Mouse (Mus musculus) hindbrain, embryonic 11.5 days (tissue): ENCODE measurements around the gene Ms4a2. TPM values are rescaled to one million over a fixed set of nuclear protein-coding genes. Genes with fewer than 3 reads are reported as not detected.

Experiments
- ATAC-seq: fragments of 200-750 bp; cut with Nextera tagmentation; 2 replicates; pipeline ENCODE4 v1.8.0; 2017; ENCODE audit warnings: mild to moderate bottlenecking, moderate TSS enrichment, moderate library complexity; ENCODE audit not compliant: low FRiP score
- DNase-seq: peaks from one replicate; pipeline ENCODE4 v3.0.0-alpha.2; 2015; ENCODE audit warnings: low spot score
- H3K27ac ChIP-seq: fragments of 300-500 bp; sonication (generic); 2 replicates; pipeline ENCODE4 v1.5.1; 2014; ENCODE audit warnings: mild to moderate bottlenecking, low read depth, low read length
- H3K27me3 ChIP-seq: fragments of 300-500 bp; sonication (generic); 2 replicates; pipeline ENCODE4 v1.6.1; 2014; ENCODE audit warnings: mild to moderate bottlenecking, low read length, moderate library complexity, mixed read lengths; ENCODE audit not compliant: control insufficient read depth, insufficient read depth
- H3K36me3 ChIP-seq: fragments of 300-500 bp; sonication (generic); 2 replicates; pipeline ENCODE4 v1.6.1; 2014; ENCODE audit warnings: mild to moderate bottlenecking, low read length, moderate library complexity, mixed read lengths; ENCODE audit not compliant: control insufficient read depth, insufficient read depth
- H3K4me1 ChIP-seq: fragments of 300-500 bp; sonication (generic); replicated peaks from 2 replicates; pipeline ENCODE4 v1.6.1; 2014; ENCODE audit warnings: low read length, mixed read lengths; ENCODE audit not compliant: control insufficient read depth, insufficient read depth
- H3K4me2 ChIP-seq: fragments of 300-500 bp; sonication (generic); replicated peaks from 2 replicates; pipeline ENCODE4 v1.6.1; 2014; ENCODE audit warnings: mild to moderate bottlenecking, low read depth, low read length
- H3K4me3 ChIP-seq: fragments of 300-500 bp; sonication (generic); 2 replicates; pipeline ENCODE4 v1.5.1; 2014; ENCODE audit warnings: low read depth, low read length
- H3K9ac ChIP-seq: fragments of 300-500 bp; sonication (generic); 2 replicates; pipeline ENCODE4 v1.6.1; 2014; ENCODE audit warnings: low read depth, low read length
- H3K9me3 ChIP-seq: fragments of 300-500 bp; sonication (generic); 2 replicates; pipeline ENCODE4 v1.6.1; 2016; ENCODE audit warnings: low read length; ENCODE audit not compliant: control insufficient read depth
- whole genome bisulfite sequencing: fragments of 180-500 bp; shearing (Covaris S2); extraction: QIAGEN DNeasy Blood & Tissue Kit; methylation state at CpG from one replicate; pipeline ENCODE4 v1.1.7; 2014; 5-methylcytosine and 5-hydroxymethylcytosine counted together
- polyA plus RNA-seq: library from polyadenylated mRNA; unstranded; fragments of >200 nt; fragmentation: Nextera tagmentation; extraction: Ambion mirVana; gene quantifications from 2 replicates; pipeline ENCODE4 v1.2.1, GENCODE M21; 2014

The Ms4a2 gene
- polyA plus RNA-seq, 1 experiment from 2014 or later, result not detected

DNA sequence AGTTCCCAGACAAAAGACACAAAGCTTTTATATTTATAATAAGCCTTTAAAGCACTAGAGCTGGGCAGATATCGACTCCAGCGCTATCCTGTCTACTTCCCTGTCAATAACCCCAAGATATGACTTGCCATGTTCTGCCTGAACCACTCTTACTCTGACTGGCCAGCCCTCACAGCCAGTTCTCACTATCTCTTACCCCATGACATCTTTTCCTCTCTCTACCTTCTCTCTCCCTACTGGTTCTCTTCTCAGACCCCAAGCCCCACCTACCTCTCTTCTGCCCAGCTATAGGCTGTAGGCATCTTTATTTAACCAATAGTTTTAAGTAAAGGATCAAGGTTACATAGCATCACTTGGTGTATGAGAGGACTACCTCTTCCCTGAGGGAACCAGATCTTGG lies 10.8 kb upstream of the Ms4a2 start:
- no peak overlapping the region for H3K9ac ChIP-seq
- H3K27me3 ChIP-seq, result no peaks in the 10 kb centered on the region
- no peak overlapping the region for H3K27ac ChIP-seq
- no peaks in the 10 kb centered on the region for H3K4me1 ChIP-seq
- H3K36me3 ChIP-seq, result no peaks in the 10 kb centered on the region
- no peaks in the 10 kb centered on the region for H3K9me3 ChIP-seq
- ATAC-seq, result no peak
- H3K4me3 ChIP-seq, result no peak overlapping the region
- no peak overlapping the region for H3K4me2 ChIP-seq
- WGBS, result 80% methylated on average over 2 of the region's 2 CpGs
- no peak for DNase-seq

- no peak for ATAC-seq
- no peaks in the 10 kb centered on the region for H3K27me3 ChIP-seq
- no peak overlapping the region for H3K9ac ChIP-seq
- no peak overlapping the region for H3K4me3 ChIP-seq
- H3K27ac ChIP-seq, result no peak overlapping the region
- DNase-seq, result no peak
- H3K36me3 ChIP-seq, result no peaks in the 10 kb centered on the region
- no peaks in the 10 kb centered on the region for H3K9me3 ChIP-seq
- no peaks in the 10 kb centered on the region for H3K4me1 ChIP-seq
- no peak overlapping the region for H3K4me2 ChIP-seq
- 86% methylated on average over 1 of the region's 1 CpGs for WGBS
Measured at GRCm38 (mm10) chr19:11633732-11634131, 10.2 kb upstream of the Ms4a2 start.

- Histone ChIP-seq H3K4me3 (no peak overlapping the region), H3K36me3 (no peaks in the 10 kb centered on the region), H3K27ac (no peak overlapping the region), H3K4me1 (no peaks in the 10 kb centered on the region), H3K4me2 (no peak overlapping the region), H3K9me3 (no peaks in the 10 kb centered on the region), H3K9ac (no peak overlapping the region), H3K27me3 (no peaks in the 10 kb centered on the region)
- no peak for ATAC-seq
- DNase-seq, result no peak
- 73% methylated on average over 5 of the region's 5 CpGs for WGBS
Measured at GRCm38 (mm10) chr19:11625231-11625630, 1.7 kb upstream of the Ms4a2 start.

- Histone ChIP-seq H3K4me1 (no peaks in the 10 kb centered on the region), H3K4me2 (no peak overlapping the region), H3K36me3 (no peaks in the 10 kb centered on the region), H3K9ac (no peak overlapping the region), H3K9me3 (no peaks in the 10 kb centered on the region), H3K4me3 (no peak overlapping the region), H3K27me3 (no peaks in the 10 kb centered on the region), H3K27ac (no peak overlapping the region)
- DNase-seq, result no peak
- no peak for ATAC-seq
Measured at GRCm38 (mm10) chr19:11624800-11625199, 1.3 kb upstream of the Ms4a2 start.

GRCm38 (mm10) chr19:11617983-11618382 lies 5.5 kb downstream of the Ms4a2 start:
- Histone ChIP-seq H3K4me2 (no peak overlapping the region), H3K9me3 (no peaks in the 10 kb centered on the region), H3K9ac (no peak overlapping the region), H3K36me3 (no peaks in the 10 kb centered on the region), H3K27me3 (no peaks in the 10 kb centered on the region), H3K4me1 (no peaks in the 10 kb centered on the region), H3K4me3 (no peak overlapping the region), H3K27ac (no peak overlapping the region)
- ATAC-seq (no peak), DNase-seq (no peak)

GRCm38 (mm10) chr19:11614805-11615204 lies 8.7 kb downstream of the Ms4a2 start:
- 76% methylated on average over 2 of the region's 2 CpGs for WGBS
- Histone ChIP-seq H3K9me3 (no peaks in the 10 kb centered on the region), H3K4me2 (no peak overlapping the region), H3K36me3 (no peaks in the 10 kb centered on the region), H3K4me3 (no peak overlapping the region), H3K9ac (no peak overlapping the region), H3K27me3 (no peaks in the 10 kb centered on the region), H3K4me1 (no peaks in the 10 kb centered on the region), H3K27ac (no peak overlapping the region)
- no peak for ATAC-seq
- no peak for DNase-seq

GRCm38 (mm10) chr19:11613776-11614443 lies 9.6 kb downstream of the Ms4a2 start:
- ATAC-seq, result no peak
- Histone ChIP-seq H3K4me1 (no peaks in the 10 kb centered on the region), H3K36me3 (no peaks in the 10 kb centered on the region), H3K4me2 (no peak overlapping the region), H3K9ac (no peak overlapping the region), H3K4me3 (no peak overlapping the region), H3K27me3 (no peaks in the 10 kb centered on the region), H3K27ac (no peak overlapping the region), H3K9me3 (no peaks in the 10 kb centered on the region)
- no peak for DNase-seq
- WGBS, result 81% methylated on average over 8 of the region's 8 CpGs

- DNase-seq (no peak), ATAC-seq (no peak)
- Histone ChIP-seq H3K9ac (no peak overlapping the region), H3K4me1 (no peaks in the 10 kb centered on the region), H3K4me2 (no peak overlapping the region), H3K4me3 (no peak overlapping the region), H3K27ac (no peak overlapping the region), H3K36me3 (no peaks in the 10 kb centered on the region), H3K27me3 (no peaks in the 10 kb centered on the region), H3K9me3 (no peaks in the 10 kb centered on the region)
- 94% methylated on average over 1 of the region's 1 CpGs for WGBS
Measured at GRCm38 (mm10) chr19:11613084-11613483, 10.4 kb downstream of the Ms4a2 start.

DNA sequence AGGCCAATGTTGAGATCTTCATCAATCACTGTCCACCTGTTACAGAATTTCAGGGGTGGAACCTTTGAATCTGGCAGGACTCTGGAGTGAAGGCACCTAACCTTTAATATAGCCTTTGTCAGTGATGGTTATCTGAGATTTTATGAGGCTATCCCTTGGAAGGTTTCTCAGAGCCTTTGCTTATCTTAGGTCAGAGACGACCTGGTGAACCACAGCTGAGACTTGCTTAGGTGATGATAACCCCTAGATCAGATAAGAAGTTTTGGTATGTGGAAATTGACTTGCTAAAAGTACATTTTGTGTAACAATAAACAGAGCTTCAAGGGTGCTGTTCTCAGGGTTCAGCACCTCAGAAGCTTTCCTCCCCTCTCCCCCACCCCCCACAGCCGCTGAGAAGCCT lies 11.2 kb downstream of the Ms4a2 start:
- H3K9me3 ChIP-seq, result no peaks in the 10 kb centered on the region
- H3K9ac ChIP-seq, result no peak overlapping the region

More for the DNA sequence above, 11.2 kb downstream of the Ms4a2 start:
- no peak overlapping the region for H3K27ac ChIP-seq
- no peaks in the 10 kb centered on the region for H3K36me3 ChIP-seq
- no peaks in the 10 kb centered on the region for H3K4me1 ChIP-seq
- 66% methylated on average over 2 of the region's 2 CpGs for WGBS
- ATAC-seq (no peak), DNase-seq (no peak)
- H3K4me2 ChIP-seq, result no peak overlapping the region
- H3K27me3 ChIP-seq, result no peaks in the 10 kb centered on the region
- H3K4me3 ChIP-seq, result no peak overlapping the region
